Mouse (Mus musculus) brain, embryonic 14.5 days (tissue): ENCODE results near the gene Draxin. TPM values are rescaled to one million over a fixed set of nuclear protein-coding genes. Genes with fewer than 3 reads are reported as not detected.

Source experiments
- DNase-seq: peaks from one replicate; pipeline ENCODE4 v3.0.0-alpha.2; 2011; ENCODE audit warnings: low read depth
- CTCF ChIP-seq: fragments of 200-500 bp; IDR thresholded peaks from 2 replicates; pipeline ENCODE4 v1.5.1; 2012; ENCODE audit warnings: inconsistent platforms, mild to moderate bottlenecking, moderate library complexity, borderline replicate concordance; ENCODE audit not compliant: insufficient read depth, insufficient read length; ENCODE audit errors: extremely low read depth
- POLR2A ChIP-seq: fragments of 200-500 bp; IDR thresholded peaks from 2 replicates; pipeline ENCODE4 v1.6.1; 2012; ENCODE audit warnings: mild to moderate bottlenecking, inconsistent platforms, borderline replicate concordance; ENCODE audit not compliant: poor library complexity, insufficient read depth, insufficient read length, severe bottlenecking; ENCODE audit errors: extremely low read depth
- polyA plus RNA-seq: library from polyadenylated mRNA; depleted of rRNA; stranded (reverse); fragments of >200 nt; gene quantifications from 2 replicates; pipeline ENCODE4 v1.2.3, GENCODE M21; 2012

Draxin gene
- polyA plus RNA-seq, 1 experiment = 73.0 TPM

- TF ChIP-seq POLR2A (no peak), CTCF (no peak)
- DNase-seq = no peak
Measured at GRCm38 (mm10) chr4:148150242-148150641, 19.7 kb upstream of the Draxin start.

- no peak for TF ChIP-seq POLR2A
- no peak for TF ChIP-seq CTCF
- DNase-seq = no peak
Measured at GRCm38 (mm10) chr4:148149540-148149939, 19.0 kb upstream of the Draxin start.

- TF ChIP-seq POLR2A (no peak), CTCF (no peak)
- DNase-seq = no peak
Measured at GRCm38 (mm10) chr4:148147714-148148113, 17.2 kb upstream of the Draxin start.

- TF ChIP-seq POLR2A = no peak
- no peak for TF ChIP-seq CTCF
- DNase-seq = no peak
Measured at GRCm38 (mm10) chr4:148143721-148144120, 13.2 kb upstream of the Draxin start.

- peak; percentile 96 for DNase-seq
- TF ChIP-seq POLR2A = peak; percentile 51; the same call in 1 of the 2 replicates
- TF ChIP-seq CTCF = peak; percentile 65
Measured at GRCm38 (mm10) chr4:148140098-148141011, 9.9 kb upstream of the Draxin start.

GRCm38 (mm10) chr4:148139767-148140097 lies 9.2 kb upstream of the Draxin start:
- DNase-seq = no peak
- TF ChIP-seq POLR2A = no peak
- TF ChIP-seq CTCF = no peak

GRCm38 (mm10) chr4:148137503-148137902 lies 7.0 kb upstream of the Draxin start:
- DNase-seq = no peak
- TF ChIP-seq POLR2A (no peak), CTCF (no peak)

GRCm38 (mm10) chr4:148134988-148135387 lies 4.5 kb upstream of the Draxin start:
- TF ChIP-seq POLR2A = no peak
- no peak for TF ChIP-seq CTCF
- no peak for DNase-seq

- TF ChIP-seq CTCF (no peak), POLR2A (no peak)
- peak; percentile 78 for DNase-seq
Measured at GRCm38 (mm10) chr4:148131497-148132081, 1.1 kb upstream of the Draxin start.

- no peak for DNase-seq
- no peak for TF ChIP-seq POLR2A
- TF ChIP-seq CTCF = no peak
Measured at GRCm38 (mm10) chr4:148130133-148130532, 365 bp downstream of the Draxin start, which contains the start of gene Mad2l2. Mad2l2 (plus strand) TSS chr4:148130384.

- DNase-seq = no peak
- TF ChIP-seq POLR2A (no peak), CTCF (no peak)
Measured at GRCm38 (mm10) chr4:148128672-148129071, 1.8 kb downstream of the Draxin start.

GRCm38 (mm10) chr4:148128241-148128640 lies 2.3 kb downstream of the Draxin start:
- DNase-seq = no peak

GRCm38 (mm10) chr4:148122694-148123066 lies 7.8 kb downstream of the Draxin start:
- no peak for TF ChIP-seq POLR2A
- TF ChIP-seq CTCF = no peak
- DNase-seq = no peak

More at GRCm38 (mm10) chr4:148128241-148128640, 2.3 kb downstream of the Draxin start:
- no peak for TF ChIP-seq CTCF
- no peak for TF ChIP-seq POLR2A
